Mouse (Mus musculus): Measurements from ENCODE around the gene Usp10. TPM values are rescaled to one million over a fixed set of nuclear protein-coding genes. Genes with fewer than 3 reads are reported as not detected.

Gene Usp10
- total RNA-seq, 4 experiments from 2014 or later = 82.7 to 98.6 (median 89.4) TPM

Other genes with a start within 250 kb of the Usp10 start
- 1 to 10 TPM; 5.9 to 7.8 (median 7.0) TPM for gene Wfdc1, start 244.0 kb upstream of the Usp10 start, total RNA-seq (2022)
- 1 to 10 TPM; 1.9 to 2.4 (median 2.2) TPM for gene Atp2c2, start 210.4 kb upstream of the Usp10 start, total RNA-seq (2022)
- gene Tldc1, start 131.9 kb upstream of the Usp10 start, total RNA-seq (2022) = 10 to 100 TPM; 12.5 to 15.9 (median 15.5) TPM
- 100 to 1,000 TPM; 119 to 176 (median 137) TPM for gene Cotl1, start 69.8 kb upstream of the Usp10 start, total RNA-seq (2022)
- 1 to 10 TPM; 7.0 to 9.4 (median 7.3) TPM for gene Klhl36, start 48.1 kb upstream of the Usp10 start, total RNA-seq (2022)
- gene Gm20388, start 481 bp downstream of the Usp10 start, total RNA-seq (2022) = 10 to 100 TPM in 1 of 4 experiments, 1 to 10 TPM in 2, under 1 TPM in 1; 0.17 to 15.1 (median 6.6) TPM
- gene Crispld2, start 82.1 kb downstream of the Usp10 start, total RNA-seq (2022) = 1 to 10 TPM; 2.2 to 5.2 (median 2.9) TPM
- gene Zdhhc7, start 191.1 kb downstream of the Usp10 start, total RNA-seq (2022) = 10 to 100 TPM; 28.4 to 37.8 (median 32.3) TPM
- 100 to 1,000 TPM; 152 to 193 (median 182) TPM for gene 6430548M08Rik, start 203.8 kb downstream of the Usp10 start, total RNA-seq (2022)

Measured in layer of hippocampus, adult 8-10 months (tissue).